Mouse (Mus musculus) right cerebral cortex, postnatal 14 days (tissue): ENCODE data around the gene Krt13.

Experiments
- DNase-seq: peaks from one replicate; pipeline ENCODE4 v3.0.0; 2022

Gene Krt13

DNA sequence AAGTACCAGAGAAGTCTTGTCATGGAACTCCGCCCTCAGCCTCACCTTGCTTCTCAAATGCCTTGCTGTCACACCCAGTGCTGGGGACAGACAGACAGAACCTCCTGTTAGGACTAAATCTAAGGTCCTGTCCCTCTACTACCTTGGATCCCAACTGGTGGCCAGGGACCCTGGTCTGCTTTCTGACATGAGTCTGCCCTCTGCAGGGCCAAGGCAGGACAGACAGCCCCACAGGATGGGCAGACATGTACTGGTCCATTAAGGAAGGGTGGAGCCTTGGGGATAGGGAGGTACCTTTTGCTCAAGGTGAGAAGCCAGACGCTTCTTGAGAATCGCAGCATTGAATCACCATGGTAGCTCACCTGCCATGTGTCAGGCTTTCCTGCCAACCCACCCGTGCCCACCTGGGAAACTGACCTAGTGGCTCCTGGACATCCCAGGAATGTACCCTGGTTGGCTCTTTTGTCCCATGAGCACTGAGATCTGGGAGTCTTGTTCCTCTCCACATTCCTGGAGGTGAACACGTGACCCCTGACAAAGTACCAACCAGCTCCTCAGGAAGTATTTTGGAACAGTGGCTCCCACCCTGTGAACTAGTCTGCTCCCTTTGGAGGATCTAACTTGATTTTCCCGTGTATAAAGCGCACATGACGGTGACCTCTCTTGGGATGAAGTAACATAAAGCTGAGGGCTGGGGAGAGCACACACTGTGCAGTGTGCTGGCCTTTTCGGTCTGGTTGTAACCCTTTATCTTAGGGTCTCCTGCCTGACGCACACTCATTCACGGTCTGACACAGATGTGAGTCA is 8.2 kb downstream of the Krt13 start:
- DNase-seq = no peak

DNA sequence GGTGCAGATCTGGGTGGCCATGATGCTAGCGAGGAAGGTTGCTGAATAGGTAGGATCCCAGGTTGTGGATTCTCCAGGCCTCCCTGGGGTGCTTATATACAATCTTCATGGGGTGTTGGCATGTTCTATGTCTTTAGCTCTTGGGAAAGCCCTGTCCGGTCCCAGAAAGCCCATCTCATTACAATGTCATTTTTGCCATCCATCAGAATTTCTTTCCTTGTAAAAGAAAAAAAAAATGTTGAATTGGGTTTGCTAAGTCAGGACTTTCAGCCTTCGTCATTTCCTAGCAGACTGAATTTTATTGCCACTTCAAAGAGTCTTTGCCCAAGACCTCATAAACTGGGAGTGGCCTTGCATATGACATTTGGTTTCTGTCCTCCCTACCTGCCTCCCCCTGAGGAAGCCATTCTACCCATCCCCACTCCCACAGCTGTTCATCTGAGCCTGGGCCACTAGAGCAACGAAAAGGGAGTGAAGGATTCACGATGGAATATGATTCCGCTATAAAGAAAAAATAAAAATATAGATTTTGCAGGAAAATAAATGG is 15.7 kb downstream of the Krt13 start, which contains the start of gene Krt36:
Krt36 (minus strand) TSS at position 51 of the 547 bp plus-strand sequence.
- DNase-seq = no peak

DNA sequence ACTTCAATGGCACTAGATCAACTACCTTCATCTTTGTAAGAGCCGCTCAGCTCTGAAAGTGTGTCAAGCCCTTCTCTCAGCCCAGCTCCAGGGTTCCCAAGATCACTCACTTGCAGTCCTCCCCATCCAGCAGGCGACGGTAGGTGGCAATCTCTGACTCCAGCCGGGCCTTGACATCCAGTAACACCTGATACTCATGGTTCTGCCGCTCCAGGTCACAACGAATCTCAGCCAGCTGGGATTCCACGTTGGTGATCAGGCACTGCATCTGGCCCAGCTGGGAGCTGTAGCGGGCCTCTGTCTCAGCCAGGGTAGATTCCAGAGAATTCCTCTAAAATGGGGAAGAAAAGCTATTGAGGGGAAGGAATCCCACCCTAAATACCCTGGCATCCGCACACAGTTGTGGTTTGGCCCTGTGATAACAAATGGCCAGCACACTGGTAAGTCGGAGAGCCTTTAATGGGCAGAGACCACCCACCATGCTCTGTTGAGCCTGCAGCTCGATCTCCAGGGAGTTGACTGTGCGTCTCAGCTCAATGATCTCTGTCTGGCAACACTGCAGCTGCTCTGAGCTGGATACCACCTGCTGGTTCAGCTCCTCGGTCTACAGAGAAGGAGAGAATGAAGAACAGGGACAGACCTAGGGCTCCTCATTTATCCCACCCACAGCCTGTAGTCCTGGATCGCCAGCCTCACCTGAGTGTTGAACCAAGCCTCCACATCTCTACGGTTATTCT is 18.5 kb downstream of the Krt13 start:
- no peak for DNase-seq

DNA sequence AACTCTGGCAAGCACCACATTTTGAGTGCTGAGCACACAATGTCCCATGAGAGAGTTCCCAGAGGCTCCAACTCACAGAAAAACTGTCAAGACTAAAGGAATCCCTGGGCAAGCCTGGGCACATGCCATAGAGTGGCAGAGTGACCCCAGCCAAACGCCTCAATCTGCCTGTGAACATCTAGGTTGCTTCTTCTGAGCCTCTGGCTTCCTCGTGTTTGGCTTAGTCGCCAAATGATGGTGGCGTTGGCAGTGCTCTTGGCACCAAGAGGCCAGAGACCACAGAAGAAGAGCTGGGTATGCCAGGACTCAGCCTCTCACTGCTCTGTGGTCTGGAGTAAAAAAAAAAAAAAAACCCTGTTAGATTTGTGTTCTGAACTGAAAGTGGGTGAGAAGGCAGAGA is 21.0 kb downstream of the Krt13 start:
- DNase-seq = no peak

DNA sequence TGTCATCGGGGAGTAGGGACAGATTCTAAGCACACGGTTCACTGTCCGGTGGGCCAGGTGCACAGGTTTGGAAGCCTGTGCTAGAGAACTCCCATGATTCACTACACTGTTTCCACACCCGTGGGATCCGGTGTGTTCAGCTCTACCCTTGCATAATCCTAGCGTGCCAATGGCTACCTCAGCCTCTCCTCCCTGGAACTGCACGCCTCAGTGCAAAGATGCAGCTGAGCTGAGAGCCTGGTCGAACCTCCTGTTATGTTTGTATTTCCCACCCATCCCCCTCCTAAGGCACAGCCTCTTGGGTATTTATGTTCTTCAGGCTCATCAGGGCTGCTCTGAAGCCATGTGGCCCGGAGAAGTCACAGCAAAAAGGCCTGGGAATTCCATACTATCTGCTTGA is 23.5 kb downstream of the Krt13 start:
- DNase-seq = no peak

DNA sequence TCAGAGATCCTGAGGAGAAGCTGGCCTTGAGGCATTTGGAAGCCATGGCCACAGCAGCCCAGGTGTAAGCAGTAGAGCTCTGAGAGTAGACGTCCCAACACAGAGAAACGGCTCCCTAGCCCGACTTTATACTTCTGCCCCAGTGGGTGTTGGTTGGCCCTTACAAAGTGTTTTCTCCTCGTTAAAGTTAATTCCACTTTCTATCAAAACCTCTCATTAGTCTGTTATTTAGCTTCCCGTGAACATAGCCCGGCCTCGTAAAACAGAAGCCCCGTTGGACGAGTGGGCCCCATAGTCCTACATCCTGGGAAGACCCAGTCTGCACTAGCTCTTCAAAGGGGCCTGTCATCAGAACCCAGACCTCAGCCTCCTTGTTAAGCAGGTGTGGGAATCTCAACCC is 25.2 kb downstream of the Krt13 start, which contains the start of gene Krt35:
Krt35 (minus strand) TSS at position 101 of the 400 bp plus-strand sequence.
- no peak for DNase-seq

DNA sequence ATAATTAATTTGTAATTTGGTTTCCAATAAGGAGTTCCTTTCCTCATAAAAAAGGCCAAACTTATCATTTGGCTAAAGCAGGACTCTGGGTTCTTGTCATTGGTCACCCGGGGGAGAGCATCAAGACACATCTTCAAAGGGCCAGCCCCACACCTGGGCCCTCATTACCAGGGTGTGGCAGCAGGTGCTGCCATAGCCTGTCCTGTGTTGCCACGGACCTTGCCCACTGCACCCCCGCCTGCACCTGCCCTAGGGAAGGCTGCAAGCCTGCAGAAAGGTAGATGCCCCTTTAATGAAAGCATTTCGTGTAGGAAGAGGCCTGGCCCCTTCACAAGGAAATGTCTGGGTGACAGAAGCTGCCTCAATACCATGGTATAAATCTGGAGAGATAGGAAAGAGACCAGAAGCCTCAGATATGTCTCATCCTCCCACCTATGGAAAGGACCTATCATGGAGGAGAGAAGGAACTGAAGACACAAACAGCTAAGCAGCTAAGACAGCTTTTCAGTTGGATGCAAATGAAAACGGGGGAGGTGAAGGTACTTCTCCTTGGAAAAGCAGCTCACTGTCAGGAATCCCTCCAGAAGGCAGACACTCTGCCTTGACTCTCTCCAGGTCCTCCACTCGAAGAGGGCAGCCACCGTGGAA is 32.9 kb downstream of the Krt13 start:
- DNase-seq = no peak

DNA sequence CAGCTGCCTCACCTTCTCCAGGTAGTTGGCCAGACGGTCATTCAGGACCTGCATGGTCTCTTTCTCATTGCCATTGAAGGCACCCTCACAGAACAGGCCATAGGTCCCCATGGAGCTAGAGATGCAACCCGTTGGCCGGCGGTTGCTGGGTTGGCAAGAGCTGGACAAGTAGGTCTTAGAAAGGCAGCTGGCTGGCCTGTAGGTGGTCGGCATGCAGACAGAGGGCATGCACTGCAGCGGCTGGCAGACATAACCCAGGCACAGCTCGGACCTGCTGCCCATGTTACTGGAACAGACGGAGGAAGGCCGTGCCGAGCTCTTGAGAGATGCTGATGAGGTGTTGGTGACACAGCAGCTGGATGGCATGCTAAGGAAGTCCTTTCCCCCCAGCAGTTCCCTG is 33.5 kb downstream of the Krt13 start, which contains the start of gene Krt32:
Krt32 (minus strand) TSS at position 366 of the 400 bp plus-strand sequence.
- no peak for DNase-seq

DNA sequence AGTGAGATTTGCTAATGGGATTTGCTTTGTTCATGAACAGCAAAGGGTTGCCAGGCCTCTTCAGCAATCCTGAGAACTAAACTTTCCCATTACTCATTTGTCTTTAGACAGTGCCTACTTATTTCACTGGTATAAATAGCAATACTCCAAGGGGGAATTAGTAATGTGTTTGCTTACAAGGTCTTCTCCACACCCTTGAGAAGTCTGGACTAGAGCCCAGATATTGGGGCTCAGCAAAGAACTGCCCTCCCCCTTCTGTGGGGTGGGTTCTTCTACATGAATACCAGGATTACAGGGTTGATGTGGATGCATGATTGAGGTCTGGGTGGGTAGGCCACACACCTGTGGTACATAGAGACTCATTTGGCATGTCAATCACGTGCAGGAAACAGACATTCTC is 47.5 kb downstream of the Krt13 start:
- DNase-seq = no peak
